Mouse (Mus musculus) MEL (cell line): ENCODE measurements around the gene Vsx1. TPM values are rescaled to one million over a fixed set of nuclear protein-coding genes. Genes with fewer than 3 reads are reported as not detected.

Experiments used
- DNase-seq: peaks from one replicate; pipeline ENCODE4 v3.0.0; 2011; ENCODE audit warnings: low read depth, low spot score
- H3K27ac ChIP-seq: 2 replicates; pipeline ENCODE4 v1.5.1; 2012; ENCODE audit warnings: low read depth, mild to moderate bottlenecking, control low read depth, low read length, moderate library complexity; ENCODE audit not compliant: control insufficient read depth
- H3K27me3 ChIP-seq, 2 experiments: fragments of 150-350 bp in 1 of 2; sonication (generic) in 1 of 2; 2 replicates each; pipeline ENCODE4 v1.6.1; 2012; ENCODE audit warnings: low read length in 2 of 2, mild to moderate bottlenecking in 2 of 2, improper control_type of control experiment in 1 of 2, moderate library complexity in 1 of 2; ENCODE audit not compliant: insufficient read depth in 2 of 2, control insufficient read depth in 1 of 2
- H3K36me3 ChIP-seq, 2 experiments: 2 replicates each; pipeline ENCODE4 v1.6.1; 2012 to 2014; ENCODE audit warnings: low read length in 2 of 2, improper control_type of control experiment in 1 of 2, inconsistent platforms in 1 of 2, mild to moderate bottlenecking in 1 of 2; ENCODE audit not compliant: insufficient read depth in 2 of 2, control insufficient read depth in 1 of 2
- H3K4me1 ChIP-seq, 2 experiments: fragments of 150-350 bp in 1 of 2; sonication (generic) in 1 of 2; 2 replicates each; pipeline ENCODE4 v1.6.1; 2012; ENCODE audit warnings: low read length in 2 of 2, improper control_type of control experiment in 1 of 2, mild to moderate bottlenecking in 1 of 2; ENCODE audit not compliant: insufficient read depth in 2 of 2, control insufficient read depth in 1 of 2
- H3K4me3 ChIP-seq, 2 experiments: fragments of 150-350 bp in 1 of 2; sonication (generic) in 1 of 2; 2 replicates each; pipeline ENCODE4 v1.5.1; 2012; ENCODE audit warnings: low read depth in 2 of 2, low read length in 2 of 2, mild to moderate bottlenecking in 2 of 2, moderate library complexity in 2 of 2, control low read depth in 1 of 2, improper control_type of control experiment in 1 of 2; ENCODE audit not compliant: control insufficient read depth in 1 of 2, insufficient read depth in 1 of 2
- H3K79me2 ChIP-seq: 2 replicates; pipeline ENCODE4 v1.6.1; 2012; ENCODE audit warnings: mild to moderate bottlenecking, low read length, moderate library complexity; ENCODE audit not compliant: control insufficient read depth, poor library complexity, insufficient read depth
- H3K9ac ChIP-seq: 2 replicates; pipeline ENCODE4 v1.6.1; 2012; ENCODE audit warnings: low read depth, mild to moderate bottlenecking, control low read depth, low read length, moderate library complexity; ENCODE audit not compliant: control insufficient read depth, poor library complexity, severe bottlenecking
- H3K9me3 ChIP-seq: fragments of 150-350 bp; sonication (generic); replicated peaks from 2 replicates; pipeline ENCODE4 v1.6.1; 2012; ENCODE audit warnings: mild to moderate bottlenecking, low read length, improper control_type of control experiment, moderate library complexity; ENCODE audit not compliant: insufficient read depth
- BHLHE40 ChIP-seq: IDR thresholded peaks from 2 replicates; pipeline ENCODE4 v1.6.1; 2012; ENCODE audit warnings: low read depth, mild to moderate bottlenecking, inconsistent platforms, low read length, improper control_type of control experiment, borderline replicate concordance
- CHD2 ChIP-seq: IDR thresholded peaks from 2 replicates; pipeline ENCODE4 v1.6.1; 2011; ENCODE audit warnings: low read length, improper control_type of control experiment
- EP300 ChIP-seq, 2 experiments: IDR thresholded peaks; 2 replicates each; pipeline ENCODE4 v1.6.1; 2011; ENCODE audit warnings: improper control_type of control experiment in 2 of 2, low read length in 2 of 2, low read depth in 1 of 2, mild to moderate bottlenecking in 1 of 2
- GABPA ChIP-seq: IDR thresholded peaks from 2 replicates; pipeline ENCODE4 v1.6.1; 2012; ENCODE audit warnings: low read depth, mild to moderate bottlenecking, inconsistent platforms, low read length, improper control_type of control experiment, moderate library complexity
- KAT2A ChIP-seq: conservative IDR thresholded peaks from 2 replicates; pipeline ENCODE4 v1.6.1; 2012; ENCODE audit warnings: low read depth, low read length, improper control_type of control experiment, inconsistent platforms
- MAX ChIP-seq: IDR thresholded peaks from 2 replicates; pipeline ENCODE4 v1.6.1; 2011; ENCODE audit warnings: low read length, improper control_type of control experiment
- MXI1 ChIP-seq: IDR thresholded peaks from 2 replicates; pipeline ENCODE4 v1.6.1; 2011; ENCODE audit warnings: mild to moderate bottlenecking, low read depth, low read length, improper control_type of control experiment
- MYC ChIP-seq: IDR thresholded peaks from 2 replicates; pipeline ENCODE4 v1.6.1; 2011; ENCODE audit warnings: low read depth, mild to moderate bottlenecking, low read length, improper control_type of control experiment, moderate library complexity
- NRF1 ChIP-seq: IDR thresholded peaks from 2 replicates; pipeline ENCODE4 v1.6.1; 2014; ENCODE audit warnings: low read depth, mild to moderate bottlenecking, inconsistent platforms, low read length, improper control_type of control experiment, moderate library complexity; ENCODE audit not compliant: poor library complexity, insufficient read depth, severe bottlenecking
- POLR2A ChIP-seq, 2 experiments: IDR thresholded peaks; 2 replicates each; pipeline ENCODE4 v1.6.1; 2011 to 2012; ENCODE audit warnings: low read length in 2 of 2, mild to moderate bottlenecking in 2 of 2, control low read depth in 1 of 2, improper control_type of control experiment in 1 of 2, low read depth in 1 of 2, moderate library complexity in 1 of 2; ENCODE audit not compliant: control insufficient read depth in 1 of 2, insufficient read depth in 1 of 2, poor library complexity in 1 of 2
- POLR2AphosphoS5 ChIP-seq: IDR thresholded peaks from 2 replicates; pipeline ENCODE4 v1.6.1; 2012; ENCODE audit warnings: low read depth, borderline replicate concordance, mild to moderate bottlenecking, inconsistent platforms, low read length, moderate library complexity, mixed read lengths
- SIN3A ChIP-seq: IDR thresholded peaks from 2 replicates; pipeline ENCODE4 v1.6.1; 2012; ENCODE audit warnings: low read length, improper control_type of control experiment, inconsistent platforms
- TBP ChIP-seq: IDR thresholded peaks from 2 replicates; pipeline ENCODE4 v1.8.0; 2011; ENCODE audit warnings: low read depth, low read length, improper control_type of control experiment
- USF1 ChIP-seq: IDR thresholded peaks from 2 replicates; pipeline ENCODE4 v1.6.1; 2014; ENCODE audit warnings: low read depth, mild to moderate bottlenecking, inconsistent platforms, low read length, improper control_type of control experiment, moderate library complexity
- USF2 ChIP-seq, 2 experiments: IDR thresholded peaks; 2 replicates each; pipeline ENCODE4 v1.6.1; 2011 to 2012; ENCODE audit warnings: improper control_type of control experiment in 2 of 2, low read length in 2 of 2, borderline replicate concordance in 1 of 2, inconsistent platforms in 1 of 2, low read depth in 1 of 2, mild to moderate bottlenecking in 1 of 2; ENCODE audit not compliant: insufficient read depth in 1 of 2
- ZKSCAN1 ChIP-seq: IDR thresholded peaks from 2 replicates; pipeline ENCODE4 v1.6.1; 2012; ENCODE audit warnings: low read depth, mild to moderate bottlenecking, inconsistent platforms, low read length, improper control_type of control experiment, moderate library complexity
- ZNF384 ChIP-seq: IDR thresholded peaks from 2 replicates; pipeline ENCODE4 v1.6.1; 2012; ENCODE audit warnings: low read depth, mild to moderate bottlenecking, inconsistent platforms, low read length, improper control_type of control experiment
- polyA plus RNA-seq, 2 experiments: library from polyadenylated mRNA; stranded (reverse) in 1 of 2; unstranded in 1 of 2; fragments of >175 nt in 1 of 2; fragments of >200 nt in 1 of 2; gene quantifications; 2 replicates each; pipeline versions ENCODE4 v1.2.1 to v1.2.4; 2012; ENCODE audit warnings: low replicate concordance in 2 of 2, low read depth in 1 of 2; ENCODE audit not compliant: insufficient read length in 2 of 2, insufficient read depth in 1 of 2, missing spikeins in 1 of 2
- total RNA-seq: library from RNA; depleted of rRNA; stranded (reverse); fragments of 300-350 nt; gene quantifications from 2 replicates; pipeline ENCODE4 v1.2.3, GENCODE M21; 2012

Vsx1 gene
- total and polyA plus RNA-seq, 3 experiments: not detected

- TF ChIP-seq NRF1 (no peak), CHD2 (no peak), MYC (no peak), GABPA (no peak), USF1 (no peak), ZNF384 (no peak), POLR2AphosphoS5 (no peak), USF2 (IDR thresholded peaks at IDR 0.05; ENCODE audit: borderline replicate concordance in 1 of 2, insufficient read depth in 1 of 2, low read depth in 1 of 2, low read length in 2 of 2) (no peak), KAT2A (no peak), BHLHE40 (no peak)
Measured at GRCm38 (mm10) chr2:150674900-150675299, 14.3 kb downstream of the Vsx1 start (continued).

- H3K4me3 ChIP-seq: peak overlapping the region in 1 of 2 experiments; percentile 18; a peak in 2 of 4 replicates
- DNase-seq: peak; percentile 70
- peaks cover 0 to 9% of the 10 kb centered on the region in 2 experiments; a peak in 2 of 4 replicates for H3K36me3 ChIP-seq
- peaks cover 6 to 24% of the 10 kb centered on the region in 2 experiments for H3K4me1 ChIP-seq
- peak overlapping the region; percentile 33; the same call in 1 of the 2 replicates for H3K27ac ChIP-seq
- peak overlapping the region; percentile 18 for H3K9ac ChIP-seq
- H3K27me3 ChIP-seq: no peaks in the 10 kb centered on the region
- no peaks in the 10 kb centered on the region for H3K9me3 ChIP-seq
- H3K79me2 ChIP-seq: no peaks in the 10 kb centered on the region
- TF ChIP-seq ZKSCAN1: no peak
- 0 out of 2 replicates have a peak, but pooled peaks have one; percentile 29 for TF ChIP-seq NRF1
- TF ChIP-seq MXI1: peak; percentile 30; the same call in 1 of the 2 replicates
- peak; percentile 60; the same call in 1 of the 2 replicates for TF ChIP-seq MAX
- TF ChIP-seq POLR2AphosphoS5: no peak
- no peak for TF ChIP-seq POLR2A (IDR thresholded peaks at IDR 0.05; ENCODE audit: control insufficient read depth in 1 of 2, insufficient read depth in 1 of 2, low read depth in 1 of 2, low read length in 2 of 2, poor library complexity in 1 of 2)
- TF ChIP-seq KAT2A: no peak
- TF ChIP-seq EP300 (IDR thresholded peaks at IDR 0.05; ENCODE audit: low read depth in 1 of 2, low read length in 2 of 2): peak in 1 of 2 experiments; percentile 1; a peak in 1 of 4 replicates
- peak; percentile 21; the same call in 1 of the 2 replicates for TF ChIP-seq TBP
- TF ChIP-seq SIN3A: peak; percentile 31; the same call in 1 of the 2 replicates
Measured at GRCm38 (mm10) chr2:150673929-150674328, 15.2 kb downstream of the Vsx1 start.
